Mouse (Mus musculus) spleen, adult 2 months (tissue): ENCODE data around the gene Cse1l. TPM values are rescaled to one million over a fixed set of nuclear protein-coding genes. Genes with fewer than 3 reads are reported as not detected.
A peak's percentile ranks its signal among the peaks of the same experiment; 100 is the strongest.

ENCODE experiments used
- DNase-seq, 2 experiments: peaks; one replicate each; pipeline versions ENCODE4 v3.0.0 to v3.0.0-alpha.2; 2012 to 2021; ENCODE audit warnings: low spot score in 2 of 2, low read depth in 1 of 2
- H3K27ac ChIP-seq: fragments of 200-500 bp; 2 replicates; pipeline ENCODE4 v1.5.1; 2012; ENCODE audit warnings: low read length, inconsistent platforms; ENCODE audit not compliant: insufficient read depth
- H3K27me3 ChIP-seq: fragments of 200-500 bp; 2 replicates; pipeline ENCODE4 v1.6.1; 2012; ENCODE audit warnings: mild to moderate bottlenecking, moderate library complexity, low read length, inconsistent platforms; ENCODE audit not compliant: control insufficient read depth, insufficient read depth
- H3K36me3 ChIP-seq: fragments of 200-500 bp; 2 replicates; pipeline ENCODE4 v1.6.1; 2012; ENCODE audit warnings: mild to moderate bottlenecking, low read length, inconsistent platforms; ENCODE audit not compliant: control insufficient read depth, insufficient read depth
- H3K4me1 ChIP-seq: fragments of 200-500 bp; 2 replicates; pipeline ENCODE4 v1.6.1; 2011; ENCODE audit warnings: inconsistent platforms; ENCODE audit not compliant: control insufficient read depth, insufficient read depth, insufficient read length
- H3K4me3 ChIP-seq: fragments of 200-500 bp; 2 replicates; pipeline ENCODE4 v1.5.1; 2011; ENCODE audit warnings: mild to moderate bottlenecking, inconsistent platforms; ENCODE audit not compliant: insufficient read depth, insufficient read length; ENCODE audit errors: extremely low read depth
- CTCF ChIP-seq: fragments of 200-500 bp; IDR thresholded peaks from 2 replicates; pipeline ENCODE4 v1.5.1; 2011; ENCODE audit warnings: mild to moderate bottlenecking, inconsistent platforms; ENCODE audit not compliant: insufficient read depth, insufficient read length, insufficient replicate concordance; ENCODE audit errors: extremely low read depth
- POLR2A ChIP-seq: fragments of 200-500 bp; IDR thresholded peaks from 2 replicates; pipeline ENCODE4 v1.6.1; 2011; ENCODE audit warnings: low read depth, low read length, inconsistent platforms
- WGBS: fragments of 180-500 bp; shearing (Covaris S2); methylation state at CpG from one replicate; pipeline ENCODE4 v1.1.7; 2018; 5-methylcytosine and 5-hydroxymethylcytosine counted together
- polyA plus RNA-seq: library from polyadenylated mRNA; depleted of rRNA; stranded (reverse); fragments of >200 nt; gene quantifications from 2 replicates; pipeline ENCODE4 v1.2.3, GENCODE M21; 2012; rRNA removed

Cse1l gene
- polyA plus RNA-seq, 1 experiment = 12.1 TPM

DNA sequence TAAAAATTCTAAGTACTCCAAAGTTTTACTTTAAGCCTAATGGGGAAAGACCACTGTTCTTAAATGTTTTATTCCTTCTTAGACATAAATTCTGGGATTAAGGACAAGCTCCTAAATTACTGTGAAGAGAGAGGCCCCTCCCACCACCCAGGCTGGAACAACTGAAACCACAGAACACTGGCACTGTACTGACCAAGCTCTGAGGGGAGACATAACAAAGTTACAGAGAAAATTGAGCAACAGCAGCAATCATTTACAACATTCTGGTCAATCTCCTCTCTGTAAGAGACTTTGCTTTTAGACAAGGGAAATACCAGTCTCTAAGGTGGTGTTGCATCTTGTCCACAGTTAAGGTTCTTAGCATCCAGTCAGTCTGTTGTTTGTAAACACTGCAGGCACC lies 86.1 kb downstream of the Cse1l start:
- no peak for TF ChIP-seq CTCF
- TF ChIP-seq POLR2A = no peak

DNA sequence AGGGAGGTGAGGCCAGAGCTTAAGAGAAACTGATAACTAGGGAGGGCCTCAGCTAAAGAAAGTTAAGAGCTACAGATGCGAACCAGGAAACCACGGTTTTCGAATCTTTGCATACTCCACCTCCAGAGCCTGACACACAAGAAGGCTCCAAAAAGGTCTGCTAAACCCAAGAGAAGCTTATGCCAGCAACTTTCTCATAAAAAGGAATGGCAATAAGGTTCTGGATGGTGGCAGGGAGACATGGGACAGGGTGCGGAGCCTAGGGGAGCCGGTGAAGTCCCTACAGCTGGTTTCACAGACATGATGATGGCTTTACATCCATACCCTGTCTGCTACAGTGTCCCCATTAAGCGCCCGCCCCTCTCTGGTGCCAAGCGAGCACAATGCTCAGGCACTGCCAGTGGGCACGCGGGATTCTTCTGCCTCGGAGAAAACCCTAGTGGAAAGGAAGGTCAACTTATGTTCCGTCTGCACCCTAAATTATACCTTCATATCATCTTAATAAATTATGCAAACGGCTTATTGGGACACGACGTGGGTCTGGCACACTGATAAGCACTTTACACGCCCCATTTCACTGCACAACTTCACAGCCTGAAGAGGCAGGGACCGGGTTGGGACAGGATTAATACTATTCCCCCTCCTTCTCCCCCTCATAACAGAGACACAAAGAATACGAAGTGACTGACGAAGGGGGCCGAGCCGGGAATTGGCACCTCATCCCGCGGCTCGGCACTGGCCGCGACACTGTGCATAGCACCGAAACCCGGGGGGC lies 89.4 kb downstream of the Cse1l start:
- TF ChIP-seq POLR2A = no peak
- TF ChIP-seq CTCF = no peak
- DNase-seq = peak in 1 of 2 experiments; percentile 17
- Histone ChIP-seq H3K4me1 (peaks cover 10% of the 10 kb centered on the region; the same call in 1 of the 2 replicates), H3K4me3 (peak overlapping the region; percentile 89), H3K27ac (peak overlapping the region; percentile 97), H3K27me3 (no peaks in the 10 kb centered on the region), H3K36me3 (no peaks in the 10 kb centered on the region)
- 1% methylated on average over 28 of the region's 28 CpGs for WGBS

More for the DNA sequence above, 86.1 kb downstream of the Cse1l start:
- no peak overlapping the region for H3K4me3 ChIP-seq
- no peaks in the 10 kb centered on the region for H3K27me3 ChIP-seq
- H3K27ac ChIP-seq = no peak overlapping the region
- no peaks in the 10 kb centered on the region for H3K36me3 ChIP-seq
- peaks cover 10% of the 10 kb centered on the region; the same call in 1 of the 2 replicates for H3K4me1 ChIP-seq
- DNase-seq = no peak

Other genes with a start within 250 kb of the Cse1l start
- 123 and 154 TPM in 2 replicates for gene Prex1, start 192.2 kb upstream of the Cse1l start, polyA plus RNA-seq
- gene Trp53rkb, start 113.5 kb upstream of the Cse1l start, polyA plus RNA-seq = 4.1 and 4.7 TPM in 2 replicates
- gene Arfgef2, start 100.5 kb upstream of the Cse1l start, polyA plus RNA-seq = 11.6 and 13.2 TPM in 2 replicates
- gene Stau1, start 90.3 kb downstream of the Cse1l start, polyA plus RNA-seq = 15.2 and 15.6 TPM in 2 replicates
- 27.4 and 32.9 TPM in 2 replicates for gene Ddx27, start 109.2 kb downstream of the Cse1l start, polyA plus RNA-seq
- 29.9 and 33.9 TPM in 2 replicates for gene Znfx1, start 157.0 kb downstream of the Cse1l start, polyA plus RNA-seq